Mouse (Mus musculus): ENCODE data around the gene Il23a. TPM values are rescaled to one million over a fixed set of nuclear protein-coding genes. Genes with fewer than 3 reads are reported as not detected.
A peak's percentile ranks its signal among the peaks of the same experiment; 100 is the strongest.
"Not testable (repeated sequence)": the region's sequence is repeated elsewhere in the genome, so short reads cannot be mapped to it uniquely, and the experiment has no call there.

The Il23a gene
- polyA plus RNA-seq, 2 experiments: 0.28 to 0.31 TPM

DNA sequence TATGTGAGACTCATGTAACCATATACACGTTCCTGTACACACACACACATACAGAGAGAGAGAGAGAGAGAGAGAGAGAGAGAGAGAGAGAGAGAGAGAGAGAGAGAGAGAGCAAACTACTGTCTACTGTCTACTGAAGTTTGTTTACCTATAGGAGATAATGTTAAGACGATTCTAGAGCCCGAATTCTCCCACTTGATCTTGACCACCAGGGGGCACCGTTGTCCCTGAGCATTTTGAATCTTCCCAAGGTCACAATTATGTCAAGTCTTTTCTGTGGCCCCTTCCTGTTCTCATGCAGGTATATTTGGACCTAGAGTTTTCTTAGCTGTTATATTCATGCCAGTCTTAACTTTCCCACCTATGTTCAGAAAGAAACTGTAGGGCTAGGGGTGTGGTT, 37.0 kb upstream of the Il23a start:
- H3K4me3 ChIP-seq (replicated peaks; ENCODE audit: low read length): no peak overlapping the region
- no peak for ATAC-seq (ENCODE audit: low FRiP score, low read depth)

DNA sequence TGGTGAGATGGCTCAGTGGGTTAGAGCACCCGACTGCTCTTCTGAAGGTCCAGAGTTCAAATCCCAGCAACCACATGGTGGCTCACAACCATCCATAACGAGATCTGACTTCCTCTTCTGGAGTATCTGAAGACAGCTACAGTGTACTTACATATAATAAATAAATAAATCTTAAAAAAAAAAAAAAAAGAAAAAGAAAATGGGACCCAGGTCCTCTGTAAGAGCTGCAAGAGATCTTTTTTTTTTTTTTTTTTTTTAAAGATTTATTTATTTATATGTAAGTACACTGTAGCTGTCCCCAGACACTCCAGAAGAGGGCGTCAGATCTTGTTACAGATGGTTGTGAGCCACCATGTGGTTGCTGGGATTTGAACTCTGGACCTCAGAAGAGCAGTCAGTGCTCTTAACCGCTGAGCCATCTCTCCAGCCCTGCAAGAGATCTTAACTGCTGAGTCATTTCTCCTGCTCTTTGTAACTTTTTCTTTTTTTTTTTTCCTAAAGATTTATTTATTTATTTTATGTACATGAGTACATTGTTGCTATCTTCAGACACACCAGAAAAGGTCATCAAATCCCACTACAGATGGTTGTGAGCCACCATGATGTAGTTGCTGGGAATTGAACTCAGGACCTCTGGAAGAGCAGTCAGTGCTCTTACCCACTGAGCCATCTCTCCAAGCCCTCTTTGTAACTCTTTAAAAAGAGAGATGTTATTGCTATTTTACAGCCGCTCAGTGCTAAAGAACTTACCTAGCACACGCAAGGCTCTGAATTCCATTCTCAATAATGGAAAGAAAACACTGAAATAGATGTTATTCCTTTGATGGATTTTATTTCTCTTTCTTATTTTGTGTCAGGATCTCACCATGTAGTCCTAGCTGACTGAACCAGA, 34.1 kb upstream of the Il23a start:
- not testable (repeated sequence) for H3K27me3 ChIP-seq (ENCODE audit: control insufficient read depth, insufficient read depth, low read length); H3K4me3 ChIP-seq (replicated peaks; ENCODE audit: low read length); ATAC-seq (ENCODE audit: low FRiP score, low read depth); H3K4me1 ChIP-seq (ENCODE audit: control insufficient read depth, insufficient read depth, low read length); H3K9ac ChIP-seq (ENCODE audit: low read depth, low read length, severe bottlenecking); DNase-seq (ENCODE audit: low spot score); H3K27ac ChIP-seq (replicated peaks; ENCODE audit: low read depth, low read length); H3K9me3 ChIP-seq (ENCODE audit: control insufficient read depth, low read length); H3K4me2 ChIP-seq (replicated peaks; ENCODE audit: low read depth, low read length, severe bottlenecking)
- peaks cover 14% of the 10 kb centered on the region for H3K36me3 ChIP-seq (ENCODE audit: control insufficient read depth, insufficient read depth, low read length)
- WGBS: 73% methylated on average over 6 of the region's 6 CpGs

More for the DNA sequence above, 37.0 kb upstream of the Il23a start:
- WGBS: 3% methylated on average over 4 of the region's 4 CpGs
- TF ChIP-seq POLR2A (IDR thresholded peaks at IDR 0.05; ENCODE audit: borderline replicate concordance, extremely low read depth, insufficient read depth, insufficient read length): no peak
- Histone ChIP-seq H3K4me1 (ENCODE audit: control insufficient read depth, insufficient read depth, low read length) (peaks cover 7% of the 10 kb centered on the region; the same call in 1 of the 2 replicates), H3K4me2 (replicated peaks; ENCODE audit: low read depth, low read length, severe bottlenecking) (no peak overlapping the region), H3K36me3 (ENCODE audit: control insufficient read depth, insufficient read depth, low read length) (peaks cover 2% of the 10 kb centered on the region; the same call in 1 of the 2 replicates), H3K27me3 (ENCODE audit: control insufficient read depth, insufficient read depth, low read length) (no peaks in the 10 kb centered on the region), H3K27ac (replicated peaks; ENCODE audit: low read depth, low read length) (no peak overlapping the region), H3K9me3 (ENCODE audit: control insufficient read depth, low read length) (no peaks in the 10 kb centered on the region), H3K9ac (ENCODE audit: low read depth, low read length, severe bottlenecking) (no peak overlapping the region)
- DNase-seq (ENCODE audit: low spot score): peak; percentile 71

DNA sequence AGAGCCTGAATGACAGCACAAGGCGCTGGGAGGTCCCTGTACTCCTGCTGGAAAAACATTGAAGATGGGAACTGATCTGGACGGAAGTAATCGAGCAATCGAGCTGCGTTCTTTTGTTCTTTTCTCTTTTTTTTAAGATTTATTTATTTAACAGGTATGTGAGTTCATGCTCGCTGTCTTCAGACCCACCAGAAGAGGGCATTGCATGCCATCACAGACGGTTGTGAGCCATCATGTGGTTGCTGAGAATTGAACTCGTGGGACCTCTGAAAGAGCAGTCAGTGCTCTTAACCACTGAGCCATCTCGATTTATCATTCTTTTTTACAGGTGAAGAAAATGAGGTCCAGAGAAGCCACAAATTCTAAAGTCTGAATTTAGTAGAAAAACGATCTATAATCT, 29.1 kb upstream of the Il23a start:
- Histone ChIP-seq H3K4me3 (replicated peaks; ENCODE audit: low read length) (no peak overlapping the region), H3K27ac (replicated peaks; ENCODE audit: low read depth, low read length) (no peak overlapping the region), H3K4me2 (replicated peaks; ENCODE audit: low read depth, low read length, severe bottlenecking) (no peak overlapping the region), H3K9ac (ENCODE audit: low read depth, low read length, severe bottlenecking) (no peak overlapping the region), H3K36me3 (ENCODE audit: control insufficient read depth, insufficient read depth, low read length) (peaks cover 38% of the 10 kb centered on the region), H3K9me3 (ENCODE audit: control insufficient read depth, low read length) (no peaks in the 10 kb centered on the region), H3K4me1 (ENCODE audit: control insufficient read depth, insufficient read depth, low read length) (peaks cover 10% of the 10 kb centered on the region), H3K27me3 (ENCODE audit: control insufficient read depth, insufficient read depth, low read length) (no peaks in the 10 kb centered on the region)
- DNase-seq (ENCODE audit: low spot score) (no peak), ATAC-seq (ENCODE audit: low FRiP score, low read depth) (no peak)
- WGBS: 87% methylated on average over 10 of the region's 10 CpGs
- TF ChIP-seq POLR2A (IDR thresholded peaks at IDR 0.05; ENCODE audit: borderline replicate concordance, extremely low read depth, insufficient read depth, insufficient read length): no peak

DNA sequence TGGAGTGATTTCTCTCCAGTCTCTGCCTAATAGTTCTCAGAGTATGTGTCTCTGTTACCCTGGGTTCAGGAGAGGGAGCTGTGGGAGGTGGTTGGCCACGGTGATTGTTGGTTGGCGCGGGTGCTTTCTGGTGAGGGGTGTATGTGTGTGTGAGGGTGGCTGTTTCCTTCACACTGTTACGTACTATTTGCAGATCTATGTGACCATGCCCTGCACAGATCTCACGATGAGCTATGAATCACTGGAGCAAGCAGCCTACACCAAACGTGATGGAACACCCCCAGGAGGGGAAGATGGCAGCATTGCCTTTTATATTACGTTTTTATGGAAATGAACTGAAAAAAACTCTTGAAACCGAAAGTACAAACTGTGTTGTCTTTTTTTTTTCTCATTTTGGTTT, 28.3 kb upstream of the Il23a start:
- WGBS: 92% methylated on average over 8 of the region's 8 CpGs
- Histone ChIP-seq H3K4me1 (ENCODE audit: control insufficient read depth, insufficient read depth, low read length) (peaks cover 10% of the 10 kb centered on the region), H3K9ac (ENCODE audit: low read depth, low read length, severe bottlenecking) (no peak overlapping the region), H3K4me2 (replicated peaks; ENCODE audit: low read depth, low read length, severe bottlenecking) (no peak overlapping the region), H3K4me3 (replicated peaks; ENCODE audit: low read length) (no peak overlapping the region), H3K9me3 (ENCODE audit: control insufficient read depth, low read length) (no peaks in the 10 kb centered on the region), H3K27ac (replicated peaks; ENCODE audit: low read depth, low read length) (no peak overlapping the region), H3K27me3 (ENCODE audit: control insufficient read depth, insufficient read depth, low read length) (no peaks in the 10 kb centered on the region), H3K36me3 (ENCODE audit: control insufficient read depth, insufficient read depth, low read length) (peaks cover 38% of the 10 kb centered on the region)
- DNase-seq (ENCODE audit: low spot score) (no peak), ATAC-seq (ENCODE audit: low FRiP score, low read depth) (no peak)
- no peak for TF ChIP-seq POLR2A (IDR thresholded peaks at IDR 0.05; ENCODE audit: borderline replicate concordance, extremely low read depth, insufficient read depth, insufficient read length)

DNA sequence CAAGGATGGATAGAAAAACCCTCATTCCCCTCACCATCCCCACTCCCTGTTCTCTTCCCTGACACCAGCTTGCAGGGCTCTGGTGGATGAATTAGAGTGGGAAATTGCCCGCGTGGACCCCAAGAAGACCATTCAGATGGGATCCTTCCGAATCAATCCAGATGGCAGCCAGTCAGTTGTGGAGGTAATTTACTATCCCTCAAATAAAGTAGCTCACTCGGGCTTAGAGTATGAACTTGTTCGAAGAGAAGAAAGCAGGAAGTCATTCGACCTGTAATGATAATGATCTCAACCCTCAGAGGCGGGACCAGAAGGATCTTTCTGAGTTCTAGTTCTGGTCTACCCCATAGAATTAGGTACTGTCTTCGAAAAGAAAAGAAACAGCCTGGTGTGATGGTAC, 25.0 kb upstream of the Il23a start:
- H3K9ac ChIP-seq (ENCODE audit: low read depth, low read length, severe bottlenecking): peak overlapping the region; percentile 89
- no peaks in the 10 kb centered on the region for H3K9me3 ChIP-seq (ENCODE audit: control insufficient read depth, low read length)
- no peak for TF ChIP-seq POLR2A (IDR thresholded peaks at IDR 0.05; ENCODE audit: borderline replicate concordance, extremely low read depth, insufficient read depth, insufficient read length)
- H3K27me3 ChIP-seq (ENCODE audit: control insufficient read depth, insufficient read depth, low read length): no peaks in the 10 kb centered on the region
- DNase-seq (ENCODE audit: low spot score) (no peak), ATAC-seq (ENCODE audit: low FRiP score, low read depth) (no peak)
- peak overlapping the region; percentile 65 for H3K4me3 ChIP-seq (replicated peaks; ENCODE audit: low read length)
- peaks cover 59% of the 10 kb centered on the region for H3K36me3 ChIP-seq (ENCODE audit: control insufficient read depth, insufficient read depth, low read length)
- H3K27ac ChIP-seq (replicated peaks; ENCODE audit: low read depth, low read length): peak overlapping the region; percentile 92; the same call in 1 of the 2 replicates
- 67% methylated on average over 8 of the region's 8 CpGs for WGBS
- H3K4me1 ChIP-seq (ENCODE audit: control insufficient read depth, insufficient read depth, low read length): peaks cover 12% of the 10 kb centered on the region
- H3K4me2 ChIP-seq (replicated peaks; ENCODE audit: low read depth, low read length, severe bottlenecking): peak overlapping the region; percentile 85

All from limb, embryonic 14.5 days (tissue).